Mouse (Mus musculus): ENCODE data around the gene Cxcl3. TPM values are rescaled to one million over a fixed set of nuclear protein-coding genes. Genes with fewer than 3 reads are reported as not detected.

The Cxcl3 gene
- polyA plus RNA-seq, 2 experiments, result 0.07 to 0.17 TPM

GRCm38 (mm10) chr5:90777621-90778020 lies 8.3 kb upstream of the Cxcl3 start:
- Histone ChIP-seq H3K4me1 (replicated peaks; ENCODE audit: control insufficient read depth in 2 of 2, insufficient read depth in 2 of 2, low read length in 1 of 2) (peaks cover 0 to 4% of the 10 kb centered on the region in 2 experiments; a peak in 1 of 4 replicates), H3K4me2 (ENCODE audit: low read depth) (no peak overlapping the region), H3K36me3 (replicated peaks; ENCODE audit: control insufficient read depth, insufficient read depth, low read depth) (no peaks in the 10 kb centered on the region), H3K9me3 (ENCODE audit: control insufficient read depth, low read length) (no peaks in the 10 kb centered on the region), H3K27me3 (ENCODE audit: control insufficient read depth, insufficient read depth, low read length) (no peaks in the 10 kb centered on the region), H3K4me3 (ENCODE audit: insufficient read depth in 1 of 2, low read depth in 2 of 2, low read length in 2 of 2) (no peak overlapping the region), H3K9ac (replicated peaks) (no peak overlapping the region), H3K27ac (no peak overlapping the region)
- ATAC-seq (ENCODE audit: insufficient read depth), result no peak
- 69% methylated on average over 10 of the region's 10 CpGs for WGBS (ENCODE audit: insufficient replicate concordance)
- DNase-seq (ENCODE audit: low read depth in 3 of 3, low spot score in 3 of 3), result no peak
- TF ChIP-seq CTCF (IDR thresholded peaks at IDR 0.05; ENCODE audit: low read depth) (no peak), EP300 (IDR thresholded peaks at IDR 0.05; ENCODE audit: low read depth) (no peak)

GRCm38 (mm10) chr5:90778856-90779255 lies 7.0 kb upstream of the Cxcl3 start:
- DNase-seq (ENCODE audit: low read depth in 3 of 3, low spot score in 3 of 3), result no peak
- Histone ChIP-seq H3K4me1 (replicated peaks; ENCODE audit: control insufficient read depth in 2 of 2, insufficient read depth in 2 of 2, low read length in 1 of 2) (peaks cover 0 to 4% of the 10 kb centered on the region in 2 experiments; a peak in 1 of 4 replicates), H3K4me3 (ENCODE audit: insufficient read depth in 1 of 2, low read depth in 2 of 2, low read length in 2 of 2) (no peak overlapping the region), H3K36me3 (replicated peaks; ENCODE audit: control insufficient read depth, insufficient read depth, low read depth) (no peaks in the 10 kb centered on the region), H3K4me2 (ENCODE audit: low read depth) (no peak overlapping the region), H3K9ac (replicated peaks) (no peak overlapping the region), H3K9me3 (ENCODE audit: control insufficient read depth, low read length) (no peaks in the 10 kb centered on the region), H3K27ac (no peak overlapping the region), H3K27me3 (ENCODE audit: control insufficient read depth, insufficient read depth, low read length) (no peaks in the 10 kb centered on the region)
- no peak for ATAC-seq (ENCODE audit: insufficient read depth)
- WGBS (ENCODE audit: insufficient replicate concordance), result 56% methylated on average over 6 of the region's 6 CpGs
- TF ChIP-seq EP300 (IDR thresholded peaks at IDR 0.05; ENCODE audit: low read depth), result no peak
- no peak for TF ChIP-seq CTCF (IDR thresholded peaks at IDR 0.05; ENCODE audit: low read depth)

- WGBS (ENCODE audit: insufficient replicate concordance), result 65% methylated on average over 3 of the region's 3 CpGs
- H3K27me3 ChIP-seq (ENCODE audit: control insufficient read depth, insufficient read depth, low read length), result no peaks in the 10 kb centered on the region
- ATAC-seq (ENCODE audit: insufficient read depth), result no peak
- TF ChIP-seq EP300 (IDR thresholded peaks at IDR 0.05; ENCODE audit: low read depth), result no peak
- no peak for TF ChIP-seq CTCF (IDR thresholded peaks at IDR 0.05; ENCODE audit: low read depth)
- H3K4me3 ChIP-seq (ENCODE audit: insufficient read depth in 1 of 2, low read depth in 2 of 2, low read length in 2 of 2), result no peak overlapping the region
- H3K9ac ChIP-seq (replicated peaks), result no peak overlapping the region
- no peak for DNase-seq (ENCODE audit: low read depth in 3 of 3, low spot score in 3 of 3)
- H3K4me1 ChIP-seq (replicated peaks; ENCODE audit: control insufficient read depth in 2 of 2, insufficient read depth in 2 of 2, low read length in 1 of 2), result no peaks in the 10 kb centered on the region
- H3K27ac ChIP-seq, result no peak overlapping the region
- H3K4me2 ChIP-seq (ENCODE audit: low read depth), result no peak overlapping the region
- H3K36me3 ChIP-seq (replicated peaks; ENCODE audit: control insufficient read depth, insufficient read depth, low read depth), result no peaks in the 10 kb centered on the region
- no peaks in the 10 kb centered on the region for H3K9me3 ChIP-seq (ENCODE audit: control insufficient read depth, low read length)
Observed at GRCm38 (mm10) chr5:90783697-90784096, 2.2 kb upstream of the Cxcl3 start.

GRCm38 (mm10) chr5:90788114-90788513 lies 2.2 kb downstream of the Cxcl3 start:
- H3K27me3 ChIP-seq (ENCODE audit: control insufficient read depth, insufficient read depth, low read length), result no peaks in the 10 kb centered on the region
- H3K9ac ChIP-seq (replicated peaks), result no peak overlapping the region
- no peaks in the 10 kb centered on the region for H3K9me3 ChIP-seq (ENCODE audit: control insufficient read depth, low read length)
- WGBS (ENCODE audit: insufficient replicate concordance), result 56% methylated on average over 4 of the region's 4 CpGs
- peaks cover 0 to 2% of the 10 kb centered on the region in 2 experiments; a peak in 1 of 4 replicates for H3K4me1 ChIP-seq (replicated peaks; ENCODE audit: control insufficient read depth in 2 of 2, insufficient read depth in 2 of 2, low read length in 1 of 2)
- no peak for DNase-seq (ENCODE audit: low read depth in 3 of 3, low spot score in 3 of 3)
- H3K4me2 ChIP-seq (ENCODE audit: low read depth), result no peak overlapping the region
- no peak overlapping the region for H3K4me3 ChIP-seq (ENCODE audit: insufficient read depth in 1 of 2, low read depth in 2 of 2, low read length in 2 of 2)
- H3K27ac ChIP-seq, result no peak overlapping the region
- ATAC-seq (ENCODE audit: insufficient read depth), result no peak
- H3K36me3 ChIP-seq (replicated peaks; ENCODE audit: control insufficient read depth, insufficient read depth, low read depth), result no peaks in the 10 kb centered on the region
- TF ChIP-seq EP300 (IDR thresholded peaks at IDR 0.05; ENCODE audit: low read depth), result no peak
- TF ChIP-seq CTCF (IDR thresholded peaks at IDR 0.05; ENCODE audit: low read depth), result peak; percentile 33; the same call in 1 of the 2 replicates

- TF ChIP-seq EP300 (IDR thresholded peaks at IDR 0.05; ENCODE audit: low read depth) (no peak), CTCF (IDR thresholded peaks at IDR 0.05; ENCODE audit: low read depth) (no peak)
- Histone ChIP-seq H3K9me3 (ENCODE audit: control insufficient read depth, low read length) (no peaks in the 10 kb centered on the region), H3K36me3 (replicated peaks; ENCODE audit: control insufficient read depth, insufficient read depth, low read depth) (no peaks in the 10 kb centered on the region), H3K4me3 (ENCODE audit: insufficient read depth in 1 of 2, low read depth in 2 of 2, low read length in 2 of 2) (no peak overlapping the region), H3K9ac (replicated peaks) (no peak overlapping the region), H3K27me3 (ENCODE audit: control insufficient read depth, insufficient read depth, low read length) (no peaks in the 10 kb centered on the region), H3K4me2 (ENCODE audit: low read depth) (no peak overlapping the region), H3K4me1 (replicated peaks; ENCODE audit: control insufficient read depth in 2 of 2, insufficient read depth in 2 of 2, low read length in 1 of 2) (peaks cover 0 to 2% of the 10 kb centered on the region in 2 experiments; a peak in 1 of 4 replicates), H3K27ac (no peak overlapping the region)
- ATAC-seq (ENCODE audit: insufficient read depth), result no peak
- WGBS (ENCODE audit: insufficient replicate concordance), result 21% methylated on average over 11 of the region's 11 CpGs
- no peak for DNase-seq (ENCODE audit: low read depth in 3 of 3, low spot score in 3 of 3)
Observed at GRCm38 (mm10) chr5:90789306-90790073, 3.6 kb downstream of the Cxcl3 start.

Data from liver, embryonic 14.5 days (tissue).